Mouse (Mus musculus): ENCODE data around the gene Olfr564.

The Olfr564 gene

GRCm38 (mm10) chr7:102803180-102803579 lies at the start of gene Olfr564:
Gene Olfr564, plus strand, starts transcription at chr7:102803480.
- no peak for DNase-seq (ENCODE audit: inconsistent ontology term)

GRCm38 (mm10) chr7:102759266-102759665 lies 44.0 kb upstream of the Olfr564 start, which contains the start of the genes Olfr560 and Olfr78:
Gene Olfr560, minus strand, starts transcription at chr7:102759366.
Gene Olfr78, minus strand, starts transcription at chr7:102759471.
- DNase-seq (ENCODE audit: inconsistent ontology term) = no peak

- no peak for DNase-seq (ENCODE audit: inconsistent ontology term)
Measured at GRCm38 (mm10) chr7:102770921-102771320, 32.4 kb upstream of the Olfr564 start, which contains the start of gene Olfr561. Gene Olfr561, plus strand, starts transcription at chr7:102771221.

All from Muller cell, postnatal 12 days (primary cell).